Mouse (Mus musculus) brain, embryonic 14.5 days (tissue): ENCODE results near the gene Nlrp6.

Experiments used
- CTCF ChIP-seq: fragments of 200-500 bp; IDR thresholded peaks from 2 replicates; pipeline ENCODE4 v1.5.1; 2012; ENCODE audit warnings: inconsistent platforms, mild to moderate bottlenecking, moderate library complexity, borderline replicate concordance; ENCODE audit not compliant: insufficient read depth, insufficient read length; ENCODE audit errors: extremely low read depth
- POLR2A ChIP-seq: fragments of 200-500 bp; IDR thresholded peaks from 2 replicates; pipeline ENCODE4 v1.6.1; 2012; ENCODE audit warnings: mild to moderate bottlenecking, inconsistent platforms, borderline replicate concordance; ENCODE audit not compliant: poor library complexity, insufficient read depth, insufficient read length, severe bottlenecking; ENCODE audit errors: extremely low read depth

DNA sequence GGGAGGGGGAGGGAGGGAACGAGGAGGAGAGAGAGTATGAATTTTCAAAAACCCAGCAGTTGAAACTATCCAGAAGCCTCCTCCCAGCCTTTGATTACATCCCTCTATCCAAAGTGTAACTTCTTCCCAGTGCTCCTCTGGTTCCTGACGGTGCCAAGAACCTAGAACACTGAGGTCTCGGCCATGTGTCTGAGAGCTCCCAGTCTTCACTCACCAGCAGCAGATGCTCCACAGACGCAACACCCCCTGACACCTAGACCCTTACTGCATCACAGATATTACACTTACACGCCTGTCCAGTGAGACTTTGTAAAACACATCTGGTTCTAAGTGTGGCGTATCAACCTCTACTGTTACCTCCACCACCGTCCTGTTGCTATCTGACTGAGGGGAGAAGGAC lies 31.7 kb downstream of the Nlrp6 start:
- TF ChIP-seq POLR2A (no peak), CTCF (no peak)
